Mouse (Mus musculus) liver, adult 2 months (tissue): Measurements from ENCODE around the gene Itga1. TPM values are rescaled to one million over a fixed set of nuclear protein-coding genes. Genes with fewer than 3 reads are reported as not detected.

ENCODE experiments used
- DNase-seq: peaks from one replicate; pipeline ENCODE4 v3.0.0-alpha.2; 2011; ENCODE audit warnings: low read depth, low spot score; ENCODE audit errors: extremely low read depth
- H3K27ac ChIP-seq: fragments of 200-500 bp; replicated peaks from 2 replicates; pipeline ENCODE4 v1.5.1; 2012; ENCODE audit warnings: low read depth, mild to moderate bottlenecking, control low read depth, inconsistent platforms, low read length; ENCODE audit not compliant: insufficient read depth
- H3K27me3 ChIP-seq: fragments of 200-500 bp; 2 replicates; pipeline ENCODE4 v1.6.1; 2012; ENCODE audit warnings: mild to moderate bottlenecking, moderate library complexity, low read length, inconsistent platforms; ENCODE audit not compliant: control insufficient read depth, insufficient read depth
- H3K36me3 ChIP-seq: fragments of 200-500 bp; 2 replicates; pipeline ENCODE4 v1.6.1; 2012; ENCODE audit warnings: low read length, inconsistent platforms; ENCODE audit not compliant: control insufficient read depth, insufficient read depth
- H3K4me1 ChIP-seq: fragments of 200-500 bp; 2 replicates; pipeline ENCODE4 v1.6.1; 2011; ENCODE audit warnings: low read length; ENCODE audit not compliant: control insufficient read depth, insufficient read depth
- H3K4me3 ChIP-seq: fragments of 200-500 bp; 2 replicates; pipeline ENCODE4 v1.5.1; 2011; ENCODE audit warnings: low read depth, mild to moderate bottlenecking, control low read depth, low read length, moderate library complexity; ENCODE audit not compliant: insufficient read depth
- H3K79me2 ChIP-seq: fragments of 200-500 bp; 2 replicates; pipeline ENCODE4 v1.6.1; 2012; ENCODE audit warnings: inconsistent platforms, mild to moderate bottlenecking, low read length, moderate library complexity; ENCODE audit not compliant: control insufficient read depth, insufficient read depth
- H3K9ac ChIP-seq: fragments of 200-500 bp; 2 replicates; pipeline ENCODE4 v1.6.1; 2012; ENCODE audit warnings: low read depth, mild to moderate bottlenecking, control low read depth, inconsistent platforms, low read length
- CTCF ChIP-seq: fragments of 200-500 bp; IDR thresholded peaks from 2 replicates; pipeline ENCODE4 v1.5.1; 2011; ENCODE audit warnings: low read depth, low read length, control low read depth
- POLR2A ChIP-seq: fragments of 200-500 bp; IDR thresholded peaks from 2 replicates; pipeline ENCODE4 v1.6.1; 2011; ENCODE audit warnings: low read length, control low read depth; ENCODE audit not compliant: insufficient read depth; ENCODE audit errors: extremely low read depth
- WGBS: fragments of 180-500 bp; shearing (Covaris S2); methylation state at CpG from one replicate; pipeline ENCODE4 v1.1.7; 2018; 5-methylcytosine and 5-hydroxymethylcytosine counted together
- polyA plus RNA-seq: library from polyadenylated mRNA; depleted of rRNA; stranded (reverse); fragments of >200 nt; gene quantifications from 2 replicates; pipeline ENCODE4 v1.2.3, GENCODE M21; 2012
- total RNA-seq: library from RNA; depleted of rRNA; stranded (reverse); fragments of >200 nt; gene quantifications from 2 replicates; pipeline ENCODE4 v1.2.3, GENCODE M21; 2014

Gene Itga1
- total and polyA plus RNA-seq, 2 experiments: 3.2 to 20.1 TPM

- Histone ChIP-seq H3K9ac (no peak overlapping the region), H3K27me3 (no peaks in the 10 kb centered on the region), H3K4me1 (peaks cover 3% of the 10 kb centered on the region; the same call in 1 of the 2 replicates), H3K36me3 (peaks cover 34% of the 10 kb centered on the region), H3K79me2 (no peaks in the 10 kb centered on the region), H3K27ac (no peak overlapping the region), H3K4me3 (no peak overlapping the region)
- TF ChIP-seq POLR2A (no peak), CTCF (no peak)
- 78% methylated on average over 1 of the region's 1 CpGs for WGBS
- DNase-seq: no peak
Observed at GRCm38 (mm10) chr13:114984658-114985057, 117.1 kb downstream of the Itga1 start.

GRCm38 (mm10) chr13:114983116-114983515, 118.6 kb downstream of the Itga1 start:
- Histone ChIP-seq H3K4me3 (no peak overlapping the region), H3K4me1 (peaks cover 3% of the 10 kb centered on the region; the same call in 1 of the 2 replicates), H3K9ac (no peak overlapping the region), H3K36me3 (peaks cover 30% of the 10 kb centered on the region), H3K79me2 (no peaks in the 10 kb centered on the region), H3K27ac (no peak overlapping the region), H3K27me3 (no peaks in the 10 kb centered on the region)
- TF ChIP-seq CTCF (no peak), POLR2A (no peak)
- no peak for DNase-seq
- 85% methylated on average over 7 of the region's 7 CpGs for WGBS

- TF ChIP-seq CTCF: peak; percentile 27; the same call in 1 of the 2 replicates
- no peak for TF ChIP-seq POLR2A
- no peaks in the 10 kb centered on the region for H3K4me1 ChIP-seq
- DNase-seq: peak; percentile 28
- no peak overlapping the region for H3K27ac ChIP-seq
- WGBS: 68% methylated on average over 10 of the region's 10 CpGs
- no peak overlapping the region for H3K9ac ChIP-seq
- H3K36me3 ChIP-seq: peaks cover 25% of the 10 kb centered on the region
- no peaks in the 10 kb centered on the region for H3K27me3 ChIP-seq
- no peak overlapping the region for H3K4me3 ChIP-seq
- H3K79me2 ChIP-seq: no peaks in the 10 kb centered on the region
Observed at GRCm38 (mm10) chr13:114980831-114981419, 120.8 kb downstream of the Itga1 start.

GRCm38 (mm10) chr13:114974484-114975042, 127.2 kb downstream of the Itga1 start:
- no peak for TF ChIP-seq POLR2A
- no peak for TF ChIP-seq CTCF
- H3K4me3 ChIP-seq: no peak overlapping the region
- H3K36me3 ChIP-seq: peaks cover 18% of the 10 kb centered on the region; the same call in 1 of the 2 replicates

DNA sequence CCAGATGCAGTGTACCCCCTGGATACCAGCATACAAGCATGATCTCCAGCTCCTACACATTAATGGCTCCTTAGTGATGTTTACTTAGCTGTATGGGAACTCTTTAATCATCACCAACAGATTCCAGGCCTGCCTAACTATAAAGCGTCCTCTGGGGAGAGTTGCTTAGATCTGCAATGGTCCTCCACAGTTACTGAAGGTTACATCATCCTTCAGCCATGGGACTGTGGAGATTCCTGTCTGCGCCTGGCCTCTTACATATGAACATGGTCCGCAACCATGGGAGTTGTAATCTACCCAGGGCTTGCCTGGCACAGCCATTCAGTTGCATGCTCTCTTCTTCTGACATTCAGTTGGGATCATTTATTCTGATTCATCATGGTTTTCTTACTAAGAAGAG, 129.9 kb downstream of the Itga1 start:
- Histone ChIP-seq H3K4me1 (peaks cover 5% of the 10 kb centered on the region; the same call in 1 of the 2 replicates), H3K79me2 (no peaks in the 10 kb centered on the region), H3K36me3 (peaks cover 33% of the 10 kb centered on the region), H3K27ac (no peak overlapping the region), H3K4me3 (no peak overlapping the region), H3K27me3 (no peaks in the 10 kb centered on the region), H3K9ac (no peak overlapping the region)
- DNase-seq: no peak
- WGBS: 98% methylated on average over 3 of the region's 3 CpGs
- no peak for TF ChIP-seq POLR2A
- no peak for TF ChIP-seq CTCF

More at GRCm38 (mm10) chr13:114974484-114975042, 127.2 kb downstream of the Itga1 start:
- 17% methylated on average over 6 of the region's 6 CpGs for WGBS
- DNase-seq: peak; percentile 51
- no peak overlapping the region for H3K9ac ChIP-seq
- no peaks in the 10 kb centered on the region for H3K79me2 ChIP-seq
- no peaks in the 10 kb centered on the region for H3K27me3 ChIP-seq
- peaks cover 5% of the 10 kb centered on the region; the same call in 1 of the 2 replicates for H3K4me1 ChIP-seq
- no peak overlapping the region for H3K27ac ChIP-seq

GRCm38 (mm10) chr13:114964233-114964632, 137.5 kb downstream of the Itga1 start:
- TF ChIP-seq POLR2A (no peak), CTCF (peak; percentile 78)
- no peak overlapping the region for H3K9ac ChIP-seq
- 53% methylated on average over 2 of the region's 2 CpGs for WGBS

More at GRCm38 (mm10) chr13:114964233-114964632, 137.5 kb downstream of the Itga1 start:
- H3K4me1 ChIP-seq: no peaks in the 10 kb centered on the region
- no peak overlapping the region for H3K4me3 ChIP-seq
- peak; percentile 55 for DNase-seq
- H3K36me3 ChIP-seq: peaks cover 44% of the 10 kb centered on the region
- H3K79me2 ChIP-seq: no peaks in the 10 kb centered on the region
- no peaks in the 10 kb centered on the region for H3K27me3 ChIP-seq
- H3K27ac ChIP-seq: no peak overlapping the region
